Mouse (Mus musculus) macrophage (primary cell): ENCODE data around the gene Ralgds. TPM values are rescaled to one million over a fixed set of nuclear protein-coding genes. Genes with fewer than 3 reads are reported as not detected.
A peak's percentile ranks its signal among the peaks of the same experiment; 100 is the strongest.
"Not testable (repeated sequence)": the region's sequence is repeated elsewhere in the genome, so short reads cannot be mapped to it uniquely, and the experiment has no call there.

Source experiments
- H3K27ac ChIP-seq: fragments of 350-480 bp; formaldehyde crosslinking; 2 replicates; pipeline ENCODE4 v1.9.0; 2021
- H3K36me3 ChIP-seq: fragments of 350-480 bp; formaldehyde crosslinking; 2 replicates; pipeline ENCODE4 v1.9.0; 2021; ENCODE audit errors: inconsistent target
- H3K4me3 ChIP-seq: fragments of 350-480 bp; formaldehyde crosslinking; 2 replicates; pipeline ENCODE4 v1.9.0; 2021; ENCODE audit errors: inconsistent target
- H3K79me2 ChIP-seq: fragments of 350-480 bp; formaldehyde crosslinking; 2 replicates; pipeline ENCODE4 v1.9.0; 2021; ENCODE audit errors: inconsistent target
- WGBS: methylation state at CpG from one replicate; pipeline ENCODE4 v1.1.7; 2026; ENCODE audit warnings: inconsistent platforms; ENCODE audit not compliant: missing documents; 5-methylcytosine and 5-hydroxymethylcytosine counted together
- polyA plus RNA-seq: library from polyadenylated mRNA; stranded (reverse); fragments of 250-400 nt; gene quantifications from 3 replicates; pipeline ENCODE4 v1.2.4, GENCODE M21; 2018; ENCODE audit warnings: inconsistent platforms
- total RNA-seq, 78 experiments: library from RNA; depleted of rRNA; stranded (reverse); fragments of 250-400 nt; gene quantifications; 1 replicate in 9 of 78; 2 replicates in 24 of 78; 3 replicates in 43 of 78; 4 replicates in 2 of 78; pipeline ENCODE4 v1.2.4; 2018; ENCODE audit warnings: inconsistent platforms in 56 of 78

The Ralgds gene
- 100 to 1,000 TPM in 22 of 26 experiments, 10 to 100 TPM in 4; 69.8 to 589 (median 271) TPM for total RNA-seq (2018; cell fraction: chromatin; rRNA removed)
- total RNA-seq (2018; cell fraction: cytosol; rRNA removed), result 100 to 1,000 TPM in 7 of 26 experiments, 10 to 100 TPM in 19; 32.4 to 202 (median 56.7) TPM
- 100 to 1,000 TPM in 18 of 26 experiments, 10 to 100 TPM in 8; 44.8 to 496 (median 216) TPM for total RNA-seq (2018; cell fraction: nucleus; rRNA removed)
- polyA plus RNA-seq, result 13.9 to 47.0 TPM (median 37.1 TPM) in 3 replicates

GRCm38 (mm10) chr2:28512798-28513401 is at the start of gene Ralgds:
Gene Ralgds (plus strand): TSS chr2:28513125.
- no peak within 1 kb of the TSS for H3K27ac ChIP-seq
- WGBS, result 1% methylated on average over 67 of the region's 71 CpGs
- no peaks in the 10 kb centered on the region for H3K79me2 ChIP-seq
- H3K36me3 ChIP-seq, result no peaks in the 10 kb centered on the region
- H3K4me3 ChIP-seq, result peak within 1 kb of the TSS; percentile 31

GRCm38 (mm10) chr2:28463919-28464318 is 49.0 kb upstream of the Ralgds start:
- no peak overlapping the region for H3K4me3 ChIP-seq
- 73% methylated on average over 3 of the region's 3 CpGs for WGBS
- no peaks in the 10 kb centered on the region for H3K36me3 ChIP-seq
- no peak overlapping the region for H3K27ac ChIP-seq
- H3K79me2 ChIP-seq, result peaks cover 9% of the 10 kb centered on the region; the same call in 1 of the 2 replicates

- H3K4me3 ChIP-seq, result no peak overlapping the region
- H3K36me3 ChIP-seq, result peaks cover 7% of the 10 kb centered on the region; the same call in 1 of the 2 replicates
- peaks cover 12% of the 10 kb centered on the region; the same call in 1 of the 2 replicates for H3K79me2 ChIP-seq
- WGBS, result 88% methylated on average over 9 of the region's 9 CpGs
- no peak overlapping the region for H3K27ac ChIP-seq
Measured at GRCm38 (mm10) chr2:28464919-28465318, 48.0 kb upstream of the Ralgds start.

- Histone ChIP-seq H3K27ac (no peak within 1 kb of the TSS), H3K4me3 (no peak within 1 kb of the TSS), H3K36me3 (peaks cover 15% of the 10 kb centered on the region; the same call in 1 of the 2 replicates), H3K79me2 (peaks cover 12% of the 10 kb centered on the region; the same call in 1 of the 2 replicates)
- WGBS, result 13% methylated on average over 25 of the region's 25 CpGs
Measured at GRCm38 (mm10) chr2:28465836-28466518, 46.9 kb upstream of the Ralgds start, which contains the start of gene 1700007K13Rik. Gene 1700007K13Rik (minus strand): TSS chr2:28466332.

- Histone ChIP-seq H3K36me3 (peaks cover 15% of the 10 kb centered on the region; the same call in 1 of the 2 replicates), H3K79me2 (peaks cover 12% of the 10 kb centered on the region; the same call in 1 of the 2 replicates), H3K4me3 (peak within 1 kb of the TSS; percentile 84), H3K27ac (peak within 1 kb of the TSS; percentile 13; the same call in 1 of the 2 replicates)
- under 1% methylated on average over 46 of the region's 52 CpGs for WGBS
Measured at GRCm38 (mm10) chr2:28467860-28468485, 45.0 kb upstream of the Ralgds start, which contains the start of gene Mrps2. Gene Mrps2 (plus strand): TSS chr2:28468066.

GRCm38 (mm10) chr2:28468486-28469225 is 44.3 kb upstream of the Ralgds start:
- WGBS, result 57% methylated on average over 18 of the region's 18 CpGs
- Histone ChIP-seq H3K79me2 (peaks cover 12% of the 10 kb centered on the region; the same call in 1 of the 2 replicates), H3K36me3 (peaks cover 15% of the 10 kb centered on the region; the same call in 1 of the 2 replicates), H3K4me3 (peak overlapping the region; percentile 84), H3K27ac (peak overlapping the region; percentile 13; the same call in 1 of the 2 replicates)

- Histone ChIP-seq H3K4me3 (no peak overlapping the region), H3K27ac (no peak overlapping the region), H3K36me3 (peaks cover 15% of the 10 kb centered on the region; the same call in 1 of the 2 replicates), H3K79me2 (peaks cover 12% of the 10 kb centered on the region; the same call in 1 of the 2 replicates)
- WGBS, result 95% methylated on average over 14 of the region's 14 CpGs
Measured at GRCm38 (mm10) chr2:28469461-28469860, 43.5 kb upstream of the Ralgds start.

- Histone ChIP-seq H3K4me3 (no peak overlapping the region), H3K27ac (no peak overlapping the region), H3K36me3 (peaks cover 15% of the 10 kb centered on the region; the same call in 1 of the 2 replicates), H3K79me2 (peaks cover 12% of the 10 kb centered on the region; the same call in 1 of the 2 replicates)
- WGBS, result 92% methylated on average over 2 of the region's 2 CpGs
Measured at GRCm38 (mm10) chr2:28470591-28470990, 42.3 kb upstream of the Ralgds start.

GRCm38 (mm10) chr2:28472011-28472410 is 40.9 kb upstream of the Ralgds start:
- H3K27ac ChIP-seq, H3K4me3 ChIP-seq: not testable (repeated sequence)
- 94% methylated on average over 8 of the region's 8 CpGs for WGBS
- H3K79me2 ChIP-seq, result peaks cover 12% of the 10 kb centered on the region; the same call in 1 of the 2 replicates
- H3K36me3 ChIP-seq, result peaks cover 15% of the 10 kb centered on the region; the same call in 1 of the 2 replicates

- not testable (repeated sequence) for H3K4me3 ChIP-seq, H3K27ac ChIP-seq, H3K79me2 ChIP-seq, H3K36me3 ChIP-seq
- 90% methylated on average over 5 of the region's 5 CpGs for WGBS
Measured at GRCm38 (mm10) chr2:28477993-28478392, 34.9 kb upstream of the Ralgds start.

- Histone ChIP-seq H3K36me3 (no peaks in the 10 kb centered on the region), H3K79me2 (no peaks in the 10 kb centered on the region), H3K27ac (no peak overlapping the region), H3K4me3 (no peak overlapping the region)
- 87% methylated on average over 20 of the region's 20 CpGs for WGBS
Measured at GRCm38 (mm10) chr2:28479208-28480204, 33.4 kb upstream of the Ralgds start.

- Histone ChIP-seq H3K79me2 (no peaks in the 10 kb centered on the region), H3K36me3 (no peaks in the 10 kb centered on the region), H3K27ac (no peak overlapping the region), H3K4me3 (no peak overlapping the region)
- WGBS, result 89% methylated on average over 2 of the region's 2 CpGs
Measured at GRCm38 (mm10) chr2:28483861-28484260, 29.1 kb upstream of the Ralgds start.

GRCm38 (mm10) chr2:28494521-28494920 is 18.4 kb upstream of the Ralgds start:
- no peaks in the 10 kb centered on the region for H3K79me2 ChIP-seq
- no peaks in the 10 kb centered on the region for H3K36me3 ChIP-seq
- WGBS, result 88% methylated on average over 2 of the region's 2 CpGs
- no peak overlapping the region for H3K27ac ChIP-seq
- H3K4me3 ChIP-seq, result no peak overlapping the region
